In genomic region chr7:18873253-18873652, GRCm38 (mm10) we compare ENCODE assay signal across 9 mouse cellular contexts. TPM values are rescaled to one million over a fixed set of nuclear protein-coding genes. Genes with fewer than 3 reads are reported as not detected.
DNase-seq lines count a peak whose midpoint lies in the region; ATAC-seq lines count a peak whose summit lies in the region.
"Had no signal": no experiment of that assay in that cellular context is flagged by ENCODE, and none has a peak within 500 bp of the region (broad histone marks: within the 10 kb centered on the region; RNA-seq: fewer than 3 reads in every experiment).

No protein-coding gene starts in this region.

- H3K4me3 ChIP-seq in limb, embryonic 10.5 days, result peak overlapping the region; percentile 50
- peak overlapping the region; percentile 41 for H3K4me3 ChIP-seq in midbrain, embryonic 12.5 days
- H3K4me3 ChIP-seq: erythroblast, embryonic 14.5 days had no signal

- no peaks in the 10 kb centered on the region for H3K9me3 ChIP-seq in limb, embryonic 10.5 days (replicated peaks)
- H3K9me3 ChIP-seq in midbrain, embryonic 12.5 days, result 0 out of 2 replicates have a peak, but pooled peaks cover 2% of the 10 kb centered on the region

- peak; percentile 70 for DNase-seq in urinary bladder, postnatal 14 days (ENCODE audit: low spot score)
- no peak for DNase-seq in urinary bladder, postnatal 10 days (ENCODE audit: low spot score)
- peak; percentile 57 for DNase-seq in gastrocnemius, postnatal 14 days
- DNase-seq in limb, embryonic 10.5 days (ENCODE audit: low spot score), result peak; percentile 86
- peak; percentile 90 for DNase-seq in splenic B cell, adult 2 months (ENCODE audit: low read depth, low spot score)

- under 1% methylated on average over 10 of the region's 10 CpGs for WGBS in limb, embryonic 10.5 days
- WGBS in midbrain, embryonic 12.5 days, result 0% methylated on average over 10 of the region's 10 CpGs

- intact Hi-C loops in gastrocnemius, postnatal 14 days (cut with DNase I; ENCODE audit: low total_unique reads), result loop anchor here (2.0 kb wide), 1 partner anchor 122 kb away; no protein-coding TSS in a partner anchor

- H3K36me3 ChIP-seq in limb, embryonic 10.5 days, result no peaks in the 10 kb centered on the region
- H3K36me3 ChIP-seq in midbrain, embryonic 12.5 days, result no peaks in the 10 kb centered on the region
- H3K36me3 ChIP-seq in splenic B cell, adult 2 months (ENCODE audit: control insufficient read depth, insufficient read depth, low read length, poor library complexity, severe bottlenecking), result no peaks in the 10 kb centered on the region

- ATAC-seq in common myeloid progenitor, adult 5-6 weeks (replicated peaks; ENCODE audit: low read depth, poor library complexity, severe bottlenecking), result peak; percentile 99
- ATAC-seq in inflammation-experienced regulatory T-cells, adult 6 months, result peak; percentile 99
- peak; percentile 75 for ATAC-seq in midbrain, embryonic 12.5 days (ENCODE audit: low FRiP score, low read depth)

- peak overlapping the region; percentile 37; the same call in 1 of the 2 replicates for H3K9ac ChIP-seq in midbrain, embryonic 12.5 days (replicated peaks)

- H3K4me1 ChIP-seq in limb, embryonic 10.5 days, result peaks cover 10% of the 10 kb centered on the region
- peaks cover 7% of the 10 kb centered on the region; the same call in 1 of the 2 replicates for H3K4me1 ChIP-seq in midbrain, embryonic 12.5 days

- H3K4me2 ChIP-seq in midbrain, embryonic 12.5 days (replicated peaks), result peak overlapping the region; percentile 77

- 0 out of 2 replicates have a peak overlapping the region, but pooled peaks have one; percentile 26 for H3K27ac ChIP-seq in limb, embryonic 10.5 days
- H3K27ac ChIP-seq in midbrain, embryonic 12.5 days (replicated peaks), result no peak overlapping the region

- H3K27me3 ChIP-seq in limb, embryonic 10.5 days (ENCODE audit: low read depth, poor library complexity, severe bottlenecking), result no peaks in the 10 kb centered on the region
- no peaks in the 10 kb centered on the region for H3K27me3 ChIP-seq in midbrain, embryonic 12.5 days
- H3K27me3 ChIP-seq in splenic B cell, adult 2 months (ENCODE audit: control insufficient read depth, insufficient read depth, low read length, poor library complexity, severe bottlenecking), result peaks cover 2% of the 10 kb centered on the region; the same call in 1 of the 2 replicates

RNA-seq across cellular contexts. Expression of gene Pglyrp1, which starts 2.1 kb away (rescaled TPM):
- total RNA-seq in common myeloid progenitor, adult 5-6 weeks (2017), result 2.2 and 10.0 TPM in 2 replicates
- total RNA-seq in gastrocnemius, postnatal 14 days (2021), result 1 to 10 TPM; 1.4 to 1.5 TPM
- polyA plus RNA-seq in inflammation-experienced regulatory T-cells, adult 6 months (2017; shearing (Covaris generic)), result 100 to 1,000 TPM; 200 to 462 (median 264) TPM
- 0.33 and 0.58 TPM in 2 replicates for polyA plus RNA-seq in limb, embryonic 10.5 days (2016; fragmentation: Nextera tagmentation; extraction: Ambion mirVana)
- polyA plus RNA-seq in midbrain, embryonic 12.5 days (2016; fragmentation: Nextera tagmentation; extraction: Ambion mirVana), result 2.5 and 4.2 TPM in 2 replicates

RNA-seq across cellular contexts. Expression of gene Mill2, which starts 33.5 kb away (rescaled TPM):
- total RNA-seq in common myeloid progenitor, adult 5-6 weeks (2017), result 0.37 and 0.49 TPM in 2 replicates
- 1 to 10 TPM; 2.6 to 3.2 TPM for total RNA-seq in gastrocnemius, postnatal 14 days (2021)
- under 1 TPM; 0.57 to 0.67 (median 0.58) TPM for polyA plus RNA-seq in inflammation-experienced regulatory T-cells, adult 6 months (2017; shearing (Covaris generic))
- not detected in 2 replicates for polyA plus RNA-seq in limb, embryonic 10.5 days (2016; fragmentation: Nextera tagmentation; extraction: Ambion mirVana)
- 0.59 and 0.63 TPM in 2 replicates for polyA plus RNA-seq in midbrain, embryonic 12.5 days (2016; fragmentation: Nextera tagmentation; extraction: Ambion mirVana)
- polyA plus RNA-seq: erythroblast, embryonic 14.5 days had no signal

RNA-seq across cellular contexts. Expression of gene Ccdc61, which starts 37.0 kb away (rescaled TPM):
- total RNA-seq in common myeloid progenitor, adult 5-6 weeks (2017), result 16.5 and 19.8 TPM in 2 replicates
- total RNA-seq in gastrocnemius, postnatal 14 days (2021), result 1 to 10 TPM; 5.1 TPM
- 1 to 10 TPM; 5.8 to 8.6 (median 6.7) TPM for polyA plus RNA-seq in inflammation-experienced regulatory T-cells, adult 6 months (2017; shearing (Covaris generic))
- polyA plus RNA-seq in limb, embryonic 10.5 days (2016; fragmentation: Nextera tagmentation; extraction: Ambion mirVana), result 34.1 and 37.6 TPM in 2 replicates
- 34.7 and 38.7 TPM in 2 replicates for polyA plus RNA-seq in midbrain, embryonic 12.5 days (2016; fragmentation: Nextera tagmentation; extraction: Ambion mirVana)

RNA-seq across cellular contexts. Expression of gene Psg17, which starts 51.8 kb away (rescaled TPM):
- total RNA-seq in common myeloid progenitor, adult 5-6 weeks (2017), result not detected in 2 replicates
- total RNA-seq in gastrocnemius, postnatal 14 days (2021), result not detected
- not detected for polyA plus RNA-seq in inflammation-experienced regulatory T-cells, adult 6 months (2017; shearing (Covaris generic))
- polyA plus RNA-seq in limb, embryonic 10.5 days (2016; fragmentation: Nextera tagmentation; extraction: Ambion mirVana), result not detected in 2 replicates
- polyA plus RNA-seq in midbrain, embryonic 12.5 days (2016; fragmentation: Nextera tagmentation; extraction: Ambion mirVana), result 0.08 and 0.10 TPM in 2 replicates
- polyA plus RNA-seq: erythroblast, embryonic 14.5 days had no signal

RNA-seq across cellular contexts. Expression of gene Nova2, which starts 52.4 kb away (rescaled TPM):
- 0.14 TPM in 1 of 2 replicates, not detected in the other for total RNA-seq in common myeloid progenitor, adult 5-6 weeks (2017)
- total RNA-seq in gastrocnemius, postnatal 14 days (2021), result 1 to 10 TPM; 2.6 to 3.3 TPM
- under 1 TPM in 1 of 3 experiments, not detected in 2; 0.05 TPM for polyA plus RNA-seq in inflammation-experienced regulatory T-cells, adult 6 months (2017; shearing (Covaris generic))
- 0.23 and 0.28 TPM in 2 replicates for polyA plus RNA-seq in limb, embryonic 10.5 days (2016; fragmentation: Nextera tagmentation; extraction: Ambion mirVana)
- 12.0 and 13.5 TPM in 2 replicates for polyA plus RNA-seq in midbrain, embryonic 12.5 days (2016; fragmentation: Nextera tagmentation; extraction: Ambion mirVana)
- polyA plus RNA-seq: erythroblast, embryonic 14.5 days had no signal

Comparison
In these comparisons a context has a peak if more than half of its experiments do, and no peak if none do; other contexts are left out.
1. RNA of gene Pglyrp1, which starts 2.1 kb away (polyA plus RNA-seq): 200 to 462 TPM in inflammation-experienced regulatory T-cells, adult 6 months; 2.5 to 4.2 TPM in midbrain, embryonic 12.5 days and 0.33 to 0.58 TPM in limb, embryonic 10.5 days; every median in the first group is over 10 times any median in the second.
2. Peak in every context shown above with its lines, with median percentiles within 50 percentile points of each other: ATAC-seq.